Mouse (Mus musculus): ENCODE data around the gene Atxn7l1.

GRCm38 (mm10) chr12:33251399-33251798 lies 103.9 kb downstream of the Atxn7l1 start:
- no peak for TF ChIP-seq CTCF (IDR thresholded peaks at IDR 0.05; ENCODE audit: insufficient read depth, low read depth, low read length)
- no peak for TF ChIP-seq POLR2A (IDR thresholded peaks at IDR 0.05; ENCODE audit: insufficient read depth, low read depth, low read length)

Measured in olfactory bulb, adult 2 months (tissue).